Mouse (Mus musculus): ENCODE measurements around the gene Zfp820. TPM values are rescaled to one million over a fixed set of nuclear protein-coding genes. Genes with fewer than 3 reads are reported as not detected.
"Not testable (repeated sequence)": the region's sequence is repeated elsewhere in the genome, so short reads cannot be mapped to it uniquely, and the experiment has no call there.

The Zfp820 gene
- polyA plus RNA-seq (2014; fragmentation: Nextera tagmentation; extraction: Ambion mirVana) = 6.6 and 7.9 TPM in 2 replicates

GRCm38 (mm10) chr17:21845545-21846321 is at the start of gene Zfp820:
Gene Zfp820, minus strand, starts transcription at chr17:21845772.
- Histone ChIP-seq H3K27ac (ENCODE audit: low read depth, low read length) (0 out of 2 replicates have a peak within 1 kb of the TSS, but pooled peaks have one; percentile 62), H3K4me2 (replicated peaks; ENCODE audit: low read depth, low read length) (peak within 1 kb of the TSS; percentile 40), H3K4me1 (ENCODE audit: control insufficient read depth, insufficient read depth, low read length) (no peaks in the 10 kb centered on the region), H3K36me3 (ENCODE audit: control insufficient read depth, insufficient read depth, low read length) (no peaks in the 10 kb centered on the region), H3K9ac (ENCODE audit: low read depth, low read length) (peak within 1 kb of the TSS; percentile 75), H3K4me3 (ENCODE audit: low read length) (peak within 1 kb of the TSS; percentile 67), H3K9me3 (ENCODE audit: control insufficient read depth, low read length) (no peaks in the 10 kb centered on the region), H3K27me3 (ENCODE audit: control insufficient read depth, insufficient read depth, low read length) (no peaks in the 10 kb centered on the region)
- ATAC-seq (ENCODE audit: low FRiP score, low TSS enrichment) = peak; percentile 99
- WGBS = 3% methylated on average over 22 of the region's 22 CpGs

DNA sequence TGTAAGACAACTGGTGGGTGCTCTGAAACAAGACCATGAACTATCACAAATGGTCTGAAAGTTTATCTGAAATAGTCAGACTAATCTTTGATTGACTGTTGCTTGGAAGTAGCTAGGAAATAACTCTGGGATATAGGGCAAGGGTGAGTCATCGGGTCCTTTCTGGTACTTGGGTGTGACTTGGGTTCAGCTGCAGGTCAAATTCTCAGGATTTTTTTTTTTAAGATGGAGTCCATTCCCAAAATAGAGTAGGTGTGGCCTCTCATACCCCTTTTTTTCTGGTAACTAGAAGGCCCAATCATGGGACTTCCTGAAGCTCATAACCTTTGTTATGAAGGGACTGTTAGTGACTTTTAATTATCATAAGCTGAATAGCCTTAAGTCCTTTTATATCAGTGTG is 25.7 kb upstream of the Zfp820 start:
- Histone ChIP-seq H3K27me3 (ENCODE audit: control insufficient read depth, insufficient read depth, low read length) (no peaks in the 10 kb centered on the region), H3K4me1 (ENCODE audit: control insufficient read depth, insufficient read depth, low read length) (no peaks in the 10 kb centered on the region), H3K36me3 (ENCODE audit: control insufficient read depth, insufficient read depth, low read length) (no peaks in the 10 kb centered on the region), H3K9me3 (ENCODE audit: control insufficient read depth, low read length) (no peaks in the 10 kb centered on the region), H3K27ac (ENCODE audit: low read depth, low read length) (no peak overlapping the region), H3K4me2 (replicated peaks; ENCODE audit: low read depth, low read length) (no peak overlapping the region), H3K9ac (ENCODE audit: low read depth, low read length) (no peak overlapping the region), H3K4me3 (ENCODE audit: low read length) (no peak overlapping the region)
- 79% methylated on average over 1 of the region's 1 CpGs for WGBS
- ATAC-seq (ENCODE audit: low FRiP score, low TSS enrichment) = no peak

- not testable (repeated sequence) for H3K4me3 ChIP-seq (ENCODE audit: low read length); H3K36me3 ChIP-seq (ENCODE audit: control insufficient read depth, insufficient read depth, low read length); H3K9me3 ChIP-seq (ENCODE audit: control insufficient read depth, low read length); H3K9ac ChIP-seq (ENCODE audit: low read depth, low read length); H3K4me2 ChIP-seq (replicated peaks; ENCODE audit: low read depth, low read length); H3K27ac ChIP-seq (ENCODE audit: low read depth, low read length); H3K27me3 ChIP-seq (ENCODE audit: control insufficient read depth, insufficient read depth, low read length); H3K4me1 ChIP-seq (ENCODE audit: control insufficient read depth, insufficient read depth, low read length)
- ATAC-seq (ENCODE audit: low FRiP score, low TSS enrichment) = peak; percentile 12; the same call in 1 of the 2 replicates
- WGBS = 91% methylated on average over 7 of the region's 8 CpGs
These were observed 680 bp upstream of the Zfp820 start for GRCm38 (mm10) chr17:21846322-21846582.

GRCm38 (mm10) chr17:21838510-21838909 is 7.1 kb downstream of the Zfp820 start:
- Histone ChIP-seq H3K4me3 (ENCODE audit: low read length) (no peak overlapping the region), H3K27me3 (ENCODE audit: control insufficient read depth, insufficient read depth, low read length) (no peaks in the 10 kb centered on the region), H3K4me1 (ENCODE audit: control insufficient read depth, insufficient read depth, low read length) (no peaks in the 10 kb centered on the region), H3K9ac (ENCODE audit: low read depth, low read length) (no peak overlapping the region), H3K4me2 (replicated peaks; ENCODE audit: low read depth, low read length) (no peak overlapping the region), H3K36me3 (ENCODE audit: control insufficient read depth, insufficient read depth, low read length) (no peaks in the 10 kb centered on the region; the same call in 1 of the 2 replicates), H3K27ac (ENCODE audit: low read depth, low read length) (no peak overlapping the region), H3K9me3 (ENCODE audit: control insufficient read depth, low read length) (no peaks in the 10 kb centered on the region)
- 58% methylated on average over 2 of the region's 2 CpGs for WGBS
- ATAC-seq (ENCODE audit: low FRiP score, low TSS enrichment) = no peak

GRCm38 (mm10) chr17:21801373-21801772 is 44.2 kb downstream of the Zfp820 start:
- not testable (repeated sequence) for H3K4me2 ChIP-seq (replicated peaks; ENCODE audit: low read depth, low read length); H3K27ac ChIP-seq (ENCODE audit: low read depth, low read length); H3K27me3 ChIP-seq (ENCODE audit: control insufficient read depth, insufficient read depth, low read length); H3K4me3 ChIP-seq (ENCODE audit: low read length); H3K36me3 ChIP-seq (ENCODE audit: control insufficient read depth, insufficient read depth, low read length); H3K9ac ChIP-seq (ENCODE audit: low read depth, low read length); H3K4me1 ChIP-seq (ENCODE audit: control insufficient read depth, insufficient read depth, low read length); H3K9me3 ChIP-seq (ENCODE audit: control insufficient read depth, low read length); ATAC-seq (ENCODE audit: low FRiP score, low TSS enrichment)
- WGBS = 43% methylated on average over 17 of the region's 19 CpGs

- H3K9me3 ChIP-seq (ENCODE audit: control insufficient read depth, low read length) = no peaks in the 10 kb centered on the region
- ATAC-seq (ENCODE audit: low FRiP score, low TSS enrichment) = no peak
- no peak overlapping the region for H3K27ac ChIP-seq (ENCODE audit: low read depth, low read length)
These were observed 53.3 kb downstream of the Zfp820 start for GRCm38 (mm10) chr17:21792256-21792655.

GRCm38 (mm10) chr17:21770336-21770735 is 75.2 kb downstream of the Zfp820 start:
- Histone ChIP-seq H3K36me3 (ENCODE audit: control insufficient read depth, insufficient read depth, low read length) (no peaks in the 10 kb centered on the region), H3K27ac (ENCODE audit: low read depth, low read length) (no peak overlapping the region), H3K27me3 (ENCODE audit: control insufficient read depth, insufficient read depth, low read length) (no peaks in the 10 kb centered on the region), H3K9me3 (ENCODE audit: control insufficient read depth, low read length) (no peaks in the 10 kb centered on the region), H3K9ac (ENCODE audit: low read depth, low read length) (no peak overlapping the region), H3K4me1 (ENCODE audit: control insufficient read depth, insufficient read depth, low read length) (no peaks in the 10 kb centered on the region), H3K4me2 (replicated peaks; ENCODE audit: low read depth, low read length) (no peak overlapping the region), H3K4me3 (ENCODE audit: low read length) (no peak overlapping the region)
- no peak for ATAC-seq (ENCODE audit: low FRiP score, low TSS enrichment)
- WGBS = 84% methylated on average over 2 of the region's 2 CpGs

More at GRCm38 (mm10) chr17:21792256-21792655, 53.3 kb downstream of the Zfp820 start:
- Histone ChIP-seq H3K36me3 (ENCODE audit: control insufficient read depth, insufficient read depth, low read length) (no peaks in the 10 kb centered on the region), H3K4me1 (ENCODE audit: control insufficient read depth, insufficient read depth, low read length) (no peaks in the 10 kb centered on the region), H3K9ac (ENCODE audit: low read depth, low read length) (no peak overlapping the region), H3K27me3 (ENCODE audit: control insufficient read depth, insufficient read depth, low read length) (no peaks in the 10 kb centered on the region), H3K4me3 (ENCODE audit: low read length) (no peak overlapping the region), H3K4me2 (replicated peaks; ENCODE audit: low read depth, low read length) (no peak overlapping the region)
- 84% methylated on average over 4 of the region's 4 CpGs for WGBS

Other genes with a start within 250 kb of the Zfp820 start
- gene Zfp983, start 195.1 kb downstream of the Zfp820 start, polyA plus RNA-seq (2014; fragmentation: Nextera tagmentation; extraction: Ambion mirVana) = 2.6 and 4.4 TPM in 2 replicates
- 6.1 and 7.7 TPM in 2 replicates for gene Gm10226, start 153.9 kb downstream of the Zfp820 start, polyA plus RNA-seq (2014; fragmentation: Nextera tagmentation; extraction: Ambion mirVana)
- 12.9 and 18.4 TPM in 2 replicates for gene Zfp760, start 138.0 kb downstream of the Zfp820 start, polyA plus RNA-seq (2014; fragmentation: Nextera tagmentation; extraction: Ambion mirVana)
- gene Zfp229, start 115.0 kb downstream of the Zfp820 start, polyA plus RNA-seq (2014; fragmentation: Nextera tagmentation; extraction: Ambion mirVana) = 5.1 and 8.8 TPM in 2 replicates
- 9.5 and 11.4 TPM in 2 replicates for gene Zfp995, start 64.2 kb upstream of the Zfp820 start, polyA plus RNA-seq (2014; fragmentation: Nextera tagmentation; extraction: Ambion mirVana)
- gene Zfp942, start 116.7 kb upstream of the Zfp820 start, polyA plus RNA-seq (2014; fragmentation: Nextera tagmentation; extraction: Ambion mirVana) = 23.4 and 23.7 TPM in 2 replicates
- 17.7 TPM in 2 replicates for gene Zfp943, start 116.8 kb upstream of the Zfp820 start, polyA plus RNA-seq (2014; fragmentation: Nextera tagmentation; extraction: Ambion mirVana)